Mouse (Mus musculus) kidney, embryonic 14.5 days (tissue): ENCODE data around the gene Pcolce2. TPM values are rescaled to one million over a fixed set of nuclear protein-coding genes. Genes with fewer than 3 reads are reported as not detected.
"Not testable (repeated sequence)": the region's sequence is repeated elsewhere in the genome, so short reads cannot be mapped to it uniquely, and the experiment has no call there.

Experiments
- ATAC-seq: fragments of 200-750 bp; cut with Nextera tagmentation; 2 replicates; pipeline ENCODE4 v1.8.0; 2017; ENCODE audit warnings: moderate number of reproducible peaks, mild to moderate bottlenecking, moderate TSS enrichment, moderate library complexity; ENCODE audit not compliant: low FRiP score, low TSS enrichment
- H3K27ac ChIP-seq: fragments of 300-500 bp; sonication (generic); 2 replicates; pipeline ENCODE4 v1.5.1; 2014; ENCODE audit warnings: low read depth, mild to moderate bottlenecking, low read length, moderate library complexity, mixed read lengths
- H3K27me3 ChIP-seq: fragments of 300-500 bp; sonication (generic); 2 replicates; pipeline ENCODE4 v1.6.1; 2014; ENCODE audit warnings: mild to moderate bottlenecking, low read length; ENCODE audit not compliant: control insufficient read depth, insufficient read depth
- H3K36me3 ChIP-seq: fragments of 300-500 bp; sonication (generic); 2 replicates; pipeline ENCODE4 v1.6.1; 2014; ENCODE audit warnings: low read length, mixed read lengths; ENCODE audit not compliant: control insufficient read depth, insufficient read depth
- H3K4me1 ChIP-seq: fragments of 300-500 bp; sonication (generic); 2 replicates; pipeline ENCODE4 v1.6.1; 2014; ENCODE audit warnings: low read length, mixed read lengths; ENCODE audit not compliant: control insufficient read depth, insufficient read depth
- H3K4me2 ChIP-seq: fragments of 300-500 bp; sonication (generic); replicated peaks from 2 replicates; pipeline ENCODE4 v1.6.1; 2014; ENCODE audit warnings: low read depth, mild to moderate bottlenecking, low read length
- H3K4me3 ChIP-seq: fragments of 300-500 bp; sonication (generic); 2 replicates; pipeline ENCODE4 v1.5.1; 2014; ENCODE audit warnings: mild to moderate bottlenecking, low read length
- H3K9ac ChIP-seq: fragments of 300-500 bp; sonication (generic); 2 replicates; pipeline ENCODE4 v1.6.1; 2014; ENCODE audit warnings: low read depth, mild to moderate bottlenecking, low read length, moderate library complexity
- H3K9me3 ChIP-seq: fragments of 300-500 bp; sonication (generic); 2 replicates; pipeline ENCODE4 v1.6.1; 2016; ENCODE audit warnings: low read length; ENCODE audit not compliant: control insufficient read depth
- WGBS: fragments of 180-500 bp; shearing (Covaris S2); extraction: QIAGEN DNeasy Blood & Tissue Kit; methylation state at CpG from one replicate; pipeline ENCODE4 v1.1.7; 2014; 5-methylcytosine and 5-hydroxymethylcytosine counted together
- polyA plus RNA-seq: library from polyadenylated mRNA; unstranded; fragments of >200 nt; fragmentation: Nextera tagmentation; extraction: Ambion mirVana; gene quantifications from 2 replicates; pipeline ENCODE4 v1.2.1, GENCODE M21; 2014

Pcolce2 gene
- polyA plus RNA-seq, 1 experiment from 2014 or later, result 1.5 TPM

GRCm38 (mm10) chr9:95612246-95612768, 25.1 kb upstream of the Pcolce2 start:
- H3K4me3 ChIP-seq, result no peak overlapping the region
- no peaks in the 10 kb centered on the region for H3K4me1 ChIP-seq
- H3K4me2 ChIP-seq, result no peak overlapping the region
- WGBS, result 79% methylated on average over 8 of the region's 8 CpGs
- no peak for ATAC-seq
- H3K9ac ChIP-seq, result no peak overlapping the region
- no peak overlapping the region for H3K27ac ChIP-seq
- no peaks in the 10 kb centered on the region for H3K27me3 ChIP-seq
- no peaks in the 10 kb centered on the region for H3K36me3 ChIP-seq
- no peaks in the 10 kb centered on the region for H3K9me3 ChIP-seq

- WGBS, result 27% methylated on average over 9 of the region's 9 CpGs
- H3K4me1 ChIP-seq, result no peaks in the 10 kb centered on the region
- H3K9ac ChIP-seq, result no peak overlapping the region
- no peaks in the 10 kb centered on the region for H3K9me3 ChIP-seq
- no peak for ATAC-seq
- no peak overlapping the region for H3K27ac ChIP-seq
- no peaks in the 10 kb centered on the region for H3K36me3 ChIP-seq
- H3K4me2 ChIP-seq, result no peak overlapping the region
- H3K27me3 ChIP-seq, result no peaks in the 10 kb centered on the region
- H3K4me3 ChIP-seq, result no peak overlapping the region
These were observed 23.8 kb upstream of the Pcolce2 start for GRCm38 (mm10) chr9:95613426-95614127.

GRCm38 (mm10) chr9:95614861-95615615, 22.4 kb upstream of the Pcolce2 start:
- WGBS, result 64% methylated on average over 14 of the region's 14 CpGs
- Histone ChIP-seq H3K4me1 (no peaks in the 10 kb centered on the region), H3K27me3 (no peaks in the 10 kb centered on the region), H3K36me3 (no peaks in the 10 kb centered on the region), H3K27ac (no peak overlapping the region), H3K4me2 (no peak overlapping the region), H3K9me3 (no peaks in the 10 kb centered on the region), H3K4me3 (no peak overlapping the region), H3K9ac (no peak overlapping the region)
- ATAC-seq, result no peak

GRCm38 (mm10) chr9:95615961-95616360, 21.4 kb upstream of the Pcolce2 start:
- Histone ChIP-seq H3K4me2 (no peak overlapping the region), H3K27ac (no peak overlapping the region), H3K9ac (no peak overlapping the region), H3K4me3 (no peak overlapping the region), H3K9me3 (no peaks in the 10 kb centered on the region), H3K36me3 (no peaks in the 10 kb centered on the region), H3K27me3 (no peaks in the 10 kb centered on the region), H3K4me1 (no peaks in the 10 kb centered on the region)
- 85% methylated on average over 3 of the region's 3 CpGs for WGBS
- ATAC-seq, result no peak

GRCm38 (mm10) chr9:95618572-95618971, 18.8 kb upstream of the Pcolce2 start:
- Histone ChIP-seq H3K4me1 (no peaks in the 10 kb centered on the region), H3K4me3 (no peak overlapping the region), H3K9ac (no peak overlapping the region), H3K9me3 (no peaks in the 10 kb centered on the region), H3K36me3 (no peaks in the 10 kb centered on the region), H3K27me3 (no peaks in the 10 kb centered on the region), H3K27ac (no peak overlapping the region), H3K4me2 (no peak overlapping the region)
- 87% methylated on average over 1 of the region's 1 CpGs for WGBS
- ATAC-seq, result no peak

GRCm38 (mm10) chr9:95624072-95624471, 13.3 kb upstream of the Pcolce2 start:
- ATAC-seq, result no peak
- 84% methylated on average over 3 of the region's 3 CpGs for WGBS
- Histone ChIP-seq H3K4me1 (no peaks in the 10 kb centered on the region), H3K36me3 (no peaks in the 10 kb centered on the region), H3K27ac (no peak overlapping the region), H3K4me2 (no peak overlapping the region), H3K9ac (no peak overlapping the region), H3K9me3 (no peaks in the 10 kb centered on the region), H3K27me3 (no peaks in the 10 kb centered on the region), H3K4me3 (no peak overlapping the region)

GRCm38 (mm10) chr9:95628439-95628948, 8.9 kb upstream of the Pcolce2 start:
- Histone ChIP-seq H3K4me1 (no peaks in the 10 kb centered on the region), H3K36me3 (no peaks in the 10 kb centered on the region), H3K4me2 (no peak overlapping the region), H3K9me3 (no peaks in the 10 kb centered on the region), H3K4me3 (no peak overlapping the region), H3K27ac (no peak overlapping the region), H3K9ac (no peak overlapping the region), H3K27me3 (no peaks in the 10 kb centered on the region)
- ATAC-seq, result no peak
- 78% methylated on average over 6 of the region's 6 CpGs for WGBS

- not testable (repeated sequence) for H3K27me3 ChIP-seq, H3K4me3 ChIP-seq, H3K9me3 ChIP-seq, H3K36me3 ChIP-seq, H3K27ac ChIP-seq, ATAC-seq, H3K4me1 ChIP-seq, H3K4me2 ChIP-seq, H3K9ac ChIP-seq
- 80% methylated on average over 2 of the region's 2 CpGs for WGBS
These were observed 7.8 kb upstream of the Pcolce2 start for GRCm38 (mm10) chr9:95629561-95629960.

- no peak overlapping the region for H3K4me3 ChIP-seq
- 78% methylated on average over 4 of the region's 4 CpGs for WGBS
- no peaks in the 10 kb centered on the region for H3K36me3 ChIP-seq
- no peak for ATAC-seq
- peaks cover 18% of the 10 kb centered on the region; the same call in 1 of the 2 replicates for H3K27me3 ChIP-seq
- H3K9ac ChIP-seq, result no peak overlapping the region
- H3K27ac ChIP-seq, result no peak overlapping the region
- no peaks in the 10 kb centered on the region for H3K9me3 ChIP-seq
- no peaks in the 10 kb centered on the region for H3K4me1 ChIP-seq
- no peak overlapping the region for H3K4me2 ChIP-seq
These were observed 1.0 kb upstream of the Pcolce2 start for GRCm38 (mm10) chr9:95636395-95636794.
